Mouse (Mus musculus) kidney, adult 2 months (tissue): Measurements from ENCODE around the gene Ptprg. TPM values are rescaled to one million over a fixed set of nuclear protein-coding genes. Genes with fewer than 3 reads are reported as not detected.

Experiments used
- DNase-seq: peaks from one replicate; pipeline ENCODE4 v3.0.0; 2021
- H3K27ac ChIP-seq: fragments of 200-500 bp; 2 replicates; pipeline ENCODE4 v1.5.1; 2012; ENCODE audit warnings: low read depth, low read length, control low read depth, inconsistent platforms; ENCODE audit not compliant: insufficient read depth
- H3K27me3 ChIP-seq: fragments of 200-500 bp; replicated peaks from 2 replicates; pipeline ENCODE4 v1.6.1; 2012; ENCODE audit warnings: mild to moderate bottlenecking, moderate library complexity, low read length, inconsistent platforms; ENCODE audit not compliant: control insufficient read depth, insufficient read depth
- H3K36me3 ChIP-seq: fragments of 200-500 bp; 2 replicates; pipeline ENCODE4 v1.6.1; 2012; ENCODE audit warnings: mild to moderate bottlenecking, moderate library complexity, low read length, inconsistent platforms; ENCODE audit not compliant: control insufficient read depth, insufficient read depth
- H3K4me1 ChIP-seq: fragments of 200-500 bp; 2 replicates; pipeline ENCODE4 v1.6.1; 2011; ENCODE audit warnings: low read length; ENCODE audit not compliant: control insufficient read depth, insufficient read depth
- H3K4me3 ChIP-seq: fragments of 200-500 bp; 2 replicates; pipeline ENCODE4 v1.5.1; 2011; ENCODE audit warnings: mild to moderate bottlenecking, low read depth, low read length, control low read depth; ENCODE audit not compliant: insufficient read depth
- CTCF ChIP-seq: fragments of 200-500 bp; conservative IDR thresholded peaks from 2 replicates; pipeline ENCODE4 v1.5.1; 2011; ENCODE audit warnings: low read depth, mild to moderate bottlenecking, control low read depth, low read length, moderate library complexity, mixed read lengths; ENCODE audit not compliant: insufficient read depth, insufficient read length
- POLR2A ChIP-seq: fragments of 200-500 bp; IDR thresholded peaks from one replicate; pipeline ENCODE4 v1.6.1; 2011; ENCODE audit warnings: low read depth, low read length, control low read depth
- WGBS: fragments of 180-500 bp; shearing (Covaris S2); methylation state at CpG from one replicate; pipeline ENCODE4 v1.1.7; 2018; 5-methylcytosine and 5-hydroxymethylcytosine counted together
- polyA plus RNA-seq: library from polyadenylated mRNA; depleted of rRNA; stranded (reverse); fragments of >200 nt; gene quantifications from 2 replicates; pipeline ENCODE4 v1.2.3, GENCODE M21; 2012

Ptprg gene
- polyA plus RNA-seq, 1 experiment: 39.2 TPM

DNA sequence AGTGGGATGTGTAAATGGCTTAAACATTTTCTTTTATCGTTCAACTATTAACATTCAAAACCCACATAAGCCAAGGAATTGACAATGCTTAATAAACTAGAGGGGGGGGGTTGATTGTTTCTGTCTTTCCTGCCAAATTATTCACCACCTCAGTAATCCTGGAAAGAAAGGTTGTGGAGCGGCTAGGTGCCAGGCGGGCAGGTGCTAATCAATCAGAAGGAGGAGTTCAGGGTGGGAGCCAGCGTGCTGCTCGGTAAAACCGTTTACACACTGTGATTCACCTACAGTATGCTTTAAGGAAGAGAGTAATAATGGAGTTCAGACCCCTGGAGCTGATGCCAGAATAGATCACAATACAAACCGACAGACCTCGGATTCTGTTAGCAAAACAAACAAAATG lies 55.0 kb downstream of the Ptprg start:
- H3K27ac ChIP-seq: no peak overlapping the region
- peaks cover 6% of the 10 kb centered on the region; the same call in 1 of the 2 replicates for H3K4me1 ChIP-seq
- TF ChIP-seq CTCF (no peak), POLR2A (no peak)
- H3K27me3 ChIP-seq: no peaks in the 10 kb centered on the region
- WGBS: 52% methylated on average over 8 of the region's 8 CpGs
- no peak overlapping the region for H3K4me3 ChIP-seq
- H3K36me3 ChIP-seq: no peaks in the 10 kb centered on the region
- DNase-seq: no peak

DNA sequence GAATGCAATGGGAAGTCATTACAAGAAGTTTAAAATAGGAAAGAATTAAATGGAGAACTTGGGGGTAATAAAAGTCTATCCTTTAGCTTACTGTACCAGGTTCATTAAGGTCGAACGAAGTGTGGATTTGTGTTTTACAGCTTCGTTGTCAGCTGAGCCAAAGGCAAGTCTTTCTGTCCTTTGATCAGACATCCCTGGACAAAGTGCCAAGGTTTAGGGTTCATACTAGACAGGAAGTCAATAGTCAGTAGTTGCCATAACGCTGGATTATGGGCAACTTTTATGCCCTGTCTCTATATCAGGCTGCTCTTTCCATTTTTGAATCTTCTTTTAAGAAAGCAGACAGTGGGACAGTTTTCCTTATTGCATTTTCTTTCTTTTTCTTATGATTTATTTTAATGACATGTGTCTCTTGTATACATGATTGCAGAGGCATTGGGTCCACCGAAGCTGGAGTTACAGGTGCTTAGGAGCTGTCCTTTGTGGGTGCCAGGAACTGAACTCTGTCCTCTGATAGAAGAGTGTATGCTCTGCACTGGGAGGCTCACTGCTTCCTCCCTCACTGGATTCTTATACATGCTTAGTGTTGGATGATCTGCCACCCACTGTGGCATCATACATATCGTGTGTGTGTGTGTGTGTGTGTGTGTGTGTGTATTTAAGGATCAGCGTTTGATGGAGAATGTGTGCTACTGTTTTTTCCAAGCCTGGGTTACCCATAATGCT lies 56.7 kb downstream of the Ptprg start:
- WGBS: 61% methylated on average over 7 of the region's 7 CpGs
- no peak for TF ChIP-seq CTCF
- TF ChIP-seq POLR2A: no peak
- H3K27ac ChIP-seq: no peak overlapping the region
- peaks cover 6% of the 10 kb centered on the region; the same call in 1 of the 2 replicates for H3K4me1 ChIP-seq
- H3K36me3 ChIP-seq: no peaks in the 10 kb centered on the region
- peak; percentile 78 for DNase-seq
- H3K27me3 ChIP-seq: no peaks in the 10 kb centered on the region
- no peak overlapping the region for H3K4me3 ChIP-seq

DNA sequence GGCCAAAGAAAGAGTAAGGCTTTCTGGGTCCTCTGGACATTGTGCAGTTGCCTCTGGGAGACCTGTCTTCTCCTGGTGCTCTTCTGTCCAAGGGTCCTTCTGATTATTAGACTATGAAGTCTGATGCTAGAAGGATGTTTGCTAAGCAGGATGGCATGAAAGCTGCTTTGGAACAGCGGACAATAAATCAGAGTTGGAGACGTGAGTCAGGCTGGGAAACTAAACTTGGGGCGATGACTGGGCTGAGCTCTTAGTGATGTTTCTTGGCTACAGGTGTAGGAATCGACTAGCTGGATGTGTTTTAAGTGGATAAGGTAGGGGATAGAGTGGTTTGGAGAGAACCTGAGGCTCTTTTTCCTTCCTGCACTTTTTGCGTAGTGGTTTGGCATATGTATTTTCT lies 59.1 kb downstream of the Ptprg start:
- no peak for TF ChIP-seq POLR2A
- no peak for TF ChIP-seq CTCF
- 75% methylated on average over 5 of the region's 5 CpGs for WGBS
- Histone ChIP-seq H3K27ac (no peak overlapping the region), H3K27me3 (no peaks in the 10 kb centered on the region), H3K36me3 (no peaks in the 10 kb centered on the region), H3K4me1 (peaks cover 6% of the 10 kb centered on the region; the same call in 1 of the 2 replicates), H3K4me3 (no peak overlapping the region)
- DNase-seq: no peak

DNA sequence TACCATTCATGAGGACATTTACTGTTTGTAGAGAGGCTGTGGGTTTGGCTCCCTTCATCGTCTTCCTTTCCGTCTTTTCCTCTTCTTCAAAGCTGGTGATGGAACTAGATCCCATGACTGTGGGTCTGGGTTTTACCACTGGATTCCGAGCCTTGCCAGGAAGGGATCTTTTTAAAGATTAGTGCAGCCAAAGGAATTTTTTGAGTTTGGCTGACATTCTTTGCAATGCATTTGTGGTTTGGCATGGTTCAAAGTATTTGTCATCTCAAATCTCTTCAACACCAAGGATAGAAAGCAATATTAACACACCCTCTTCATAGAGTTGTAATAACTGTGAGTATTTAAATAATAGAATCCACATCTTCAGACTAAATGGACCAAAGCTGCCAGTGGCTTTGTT lies 59.8 kb downstream of the Ptprg start:
- 69% methylated on average over 3 of the region's 3 CpGs for WGBS
- no peaks in the 10 kb centered on the region for H3K27me3 ChIP-seq
- no peak for DNase-seq
- TF ChIP-seq POLR2A (no peak), CTCF (no peak)
- no peaks in the 10 kb centered on the region for H3K36me3 ChIP-seq
- H3K4me1 ChIP-seq: peaks cover 6% of the 10 kb centered on the region; the same call in 1 of the 2 replicates
- no peak overlapping the region for H3K27ac ChIP-seq
- no peak overlapping the region for H3K4me3 ChIP-seq

DNA sequence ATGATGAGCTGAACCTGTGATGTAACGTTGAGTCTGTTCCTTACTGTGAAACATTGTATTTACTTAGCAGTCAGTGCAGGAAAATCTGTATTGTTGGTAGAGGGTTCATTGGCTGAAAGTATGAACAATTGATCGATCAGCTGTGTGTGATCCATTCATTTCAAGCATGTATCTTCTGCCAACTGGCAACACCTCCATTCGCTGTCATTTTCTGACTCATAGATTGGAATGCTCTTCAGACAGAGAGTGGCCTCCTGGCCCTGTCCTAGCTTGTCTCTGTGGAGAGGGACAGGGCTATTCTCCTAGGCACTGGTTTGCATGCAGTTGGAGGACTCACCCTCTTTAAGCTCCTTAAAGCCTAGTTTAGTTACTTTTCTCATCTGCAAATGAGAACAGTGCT lies 62.4 kb downstream of the Ptprg start:
- 88% methylated on average over 3 of the region's 3 CpGs for WGBS

DNA sequence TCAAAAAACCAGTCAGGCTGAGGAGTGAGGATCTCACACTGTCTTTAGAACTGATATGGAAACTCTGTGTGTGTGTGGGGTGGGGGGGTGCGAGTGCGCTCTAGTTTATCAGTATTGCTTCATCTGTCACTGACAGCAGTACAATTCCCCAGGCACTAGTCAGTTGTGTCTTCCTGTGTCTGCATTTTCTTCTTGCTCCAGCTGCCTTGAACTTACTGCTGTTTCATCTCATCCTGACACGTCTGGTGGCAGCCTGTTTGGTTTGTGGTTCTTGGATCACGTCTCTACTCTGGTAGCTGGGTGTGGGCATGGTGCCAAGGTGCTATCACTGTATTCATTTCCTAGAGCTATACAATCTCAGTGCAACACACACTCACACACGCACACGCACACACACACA lies 64.0 kb downstream of the Ptprg start:
- H3K4me1 ChIP-seq: no peaks in the 10 kb centered on the region
- H3K27ac ChIP-seq: no peak overlapping the region
- no peak overlapping the region for H3K4me3 ChIP-seq
- DNase-seq: peak; percentile 59
- H3K27me3 ChIP-seq: no peaks in the 10 kb centered on the region
- no peak for TF ChIP-seq CTCF
- no peak for TF ChIP-seq POLR2A
- no peaks in the 10 kb centered on the region for H3K36me3 ChIP-seq
- 53% methylated on average over 6 of the region's 6 CpGs for WGBS

More for the DNA sequence above, 62.4 kb downstream of the Ptprg start:
- H3K4me3 ChIP-seq: no peak overlapping the region
- H3K27ac ChIP-seq: no peak overlapping the region
- no peak for DNase-seq
- no peaks in the 10 kb centered on the region for H3K36me3 ChIP-seq
- H3K27me3 ChIP-seq: no peaks in the 10 kb centered on the region
- H3K4me1 ChIP-seq: no peaks in the 10 kb centered on the region
- TF ChIP-seq POLR2A: no peak
- no peak for TF ChIP-seq CTCF

DNA sequence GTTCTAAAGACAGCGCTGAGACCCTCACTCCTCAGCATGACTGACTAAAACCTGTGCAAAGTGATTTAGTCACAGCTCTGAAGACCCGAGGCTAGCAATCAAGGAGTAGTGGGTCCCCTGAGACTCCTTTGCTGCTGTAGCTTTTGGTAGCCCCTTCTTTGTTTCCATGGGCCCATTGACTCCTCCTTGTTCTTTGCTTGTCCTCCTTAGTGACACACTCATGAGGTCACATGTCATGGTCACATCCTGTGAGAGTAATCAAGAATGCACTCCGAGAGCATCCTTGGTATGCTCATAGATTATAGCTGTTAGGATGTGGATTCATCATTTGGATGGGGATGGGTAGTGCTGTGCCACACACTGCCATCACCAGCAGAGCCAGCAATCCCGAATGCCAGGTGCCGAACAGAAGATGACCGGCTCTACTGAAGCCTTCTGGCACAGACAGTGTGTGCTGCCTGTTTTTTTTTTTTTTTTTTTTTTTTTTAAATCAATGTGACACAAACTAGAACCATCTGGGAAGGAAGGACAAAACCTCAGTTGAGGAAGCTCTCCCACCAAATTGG lies 64.9 kb downstream of the Ptprg start:
- no peaks in the 10 kb centered on the region for H3K4me1 ChIP-seq
- DNase-seq: peak; percentile 35
- no peak for TF ChIP-seq CTCF
- no peak for TF ChIP-seq POLR2A
- 74% methylated on average over 6 of the region's 6 CpGs for WGBS
- H3K27ac ChIP-seq: no peak overlapping the region
- no peak overlapping the region for H3K4me3 ChIP-seq
- H3K36me3 ChIP-seq: no peaks in the 10 kb centered on the region
- H3K27me3 ChIP-seq: no peaks in the 10 kb centered on the region

DNA sequence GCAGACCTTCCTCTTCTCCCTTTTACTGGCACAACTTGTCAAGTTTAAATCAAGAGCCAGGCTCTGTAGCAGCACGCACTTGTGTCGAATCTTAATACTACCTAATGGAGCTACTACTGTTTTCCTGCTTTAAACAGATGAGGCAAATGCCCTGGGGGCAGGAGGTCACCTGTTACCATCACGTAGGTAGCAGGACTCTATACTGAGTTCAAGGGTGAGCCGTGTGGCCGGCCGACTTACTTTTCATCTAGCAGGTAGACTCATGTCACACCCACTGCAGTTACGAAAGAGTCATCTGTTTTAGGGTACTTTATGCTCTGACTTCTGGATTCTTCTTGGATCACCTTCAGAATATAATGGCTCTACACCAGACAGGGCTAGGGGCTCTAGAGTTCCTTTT lies 66.3 kb downstream of the Ptprg start:
- TF ChIP-seq CTCF (no peak), POLR2A (no peak)
- no peak overlapping the region for H3K27ac ChIP-seq
- peak; percentile 24 for DNase-seq
- WGBS: 65% methylated on average over 7 of the region's 7 CpGs
- H3K4me3 ChIP-seq: no peak overlapping the region
- H3K27me3 ChIP-seq: no peaks in the 10 kb centered on the region
- no peaks in the 10 kb centered on the region for H3K36me3 ChIP-seq
- H3K4me1 ChIP-seq: 0 out of 2 replicates have a peak, but pooled peaks cover 2% of the 10 kb centered on the region
